Mouse (Mus musculus): ENCODE measurements at regions not wholly inside any gene's neighbourhood (a gene's known extent, or its start where the extent isn't known, plus 50 kb on each side); places are given as distances from the start of the nearest gene placed in this dataset.
A peak's percentile ranks its signal among the peaks of the same experiment; 100 is the strongest.

GRCm38 (mm10) chr8:103492914-103493517, 608.4 kb upstream of the Cdh5 start:
- TF ChIP-seq CTCF (IDR thresholded peaks at IDR 0.05; ENCODE audit: borderline replicate concordance, insufficient read depth, low read length), result no peak
- Histone ChIP-seq H3K4me1 (ENCODE audit: control insufficient read depth, insufficient read depth, low read length) (no peaks in the 10 kb centered on the region), H3K27ac (ENCODE audit: insufficient read depth, low read length) (peak overlapping the region; percentile 16; the same call in 1 of the 2 replicates), H3K4me3 (ENCODE audit: insufficient read depth, low read length) (no peak overlapping the region)

GRCm38 (mm10) chr8:103493932-103494493, 607.4 kb upstream of the Cdh5 start:
- H3K27ac ChIP-seq (ENCODE audit: insufficient read depth, low read length), result peak overlapping the region; percentile 36; the same call in 1 of the 2 replicates
- no peaks in the 10 kb centered on the region for H3K4me1 ChIP-seq (ENCODE audit: control insufficient read depth, insufficient read depth, low read length)
- TF ChIP-seq CTCF (IDR thresholded peaks at IDR 0.05; ENCODE audit: borderline replicate concordance, insufficient read depth, low read length) (no peak), POLR2A (IDR thresholded peaks at IDR 0.05; ENCODE audit: low read depth, low read length) (no peak)
- no peak overlapping the region for H3K4me3 ChIP-seq (ENCODE audit: insufficient read depth, low read length)

GRCm38 (mm10) chr8:103494670-103495069, 606.8 kb upstream of the Cdh5 start:
- no peak overlapping the region for H3K4me3 ChIP-seq (ENCODE audit: insufficient read depth, low read length)
- TF ChIP-seq POLR2A (IDR thresholded peaks at IDR 0.05; ENCODE audit: low read depth, low read length), result no peak
- no peak for TF ChIP-seq CTCF (IDR thresholded peaks at IDR 0.05; ENCODE audit: borderline replicate concordance, insufficient read depth, low read length)
- H3K27ac ChIP-seq (ENCODE audit: insufficient read depth, low read length), result no peak overlapping the region
- H3K4me1 ChIP-seq (ENCODE audit: control insufficient read depth, insufficient read depth, low read length), result no peaks in the 10 kb centered on the region

- H3K4me1 ChIP-seq (ENCODE audit: control insufficient read depth, insufficient read depth, low read length), result no peaks in the 10 kb centered on the region
- H3K27ac ChIP-seq (ENCODE audit: insufficient read depth, low read length), result no peak overlapping the region
- no peak for TF ChIP-seq POLR2A (IDR thresholded peaks at IDR 0.05; ENCODE audit: low read depth, low read length)
- TF ChIP-seq CTCF (IDR thresholded peaks at IDR 0.05; ENCODE audit: borderline replicate concordance, insufficient read depth, low read length), result no peak
- H3K4me3 ChIP-seq (ENCODE audit: insufficient read depth, low read length), result no peak overlapping the region
These were observed 600.1 kb upstream of the Cdh5 start for GRCm38 (mm10) chr8:103501328-103501727.

- Histone ChIP-seq H3K4me3 (ENCODE audit: insufficient read depth, low read length) (no peak overlapping the region), H3K4me1 (ENCODE audit: control insufficient read depth, insufficient read depth, low read length) (peaks cover 3% of the 10 kb centered on the region; the same call in 1 of the 2 replicates), H3K27ac (ENCODE audit: insufficient read depth, low read length) (no peak overlapping the region)
- TF ChIP-seq POLR2A (IDR thresholded peaks at IDR 0.05; ENCODE audit: low read depth, low read length), result no peak
- no peak for TF ChIP-seq CTCF (IDR thresholded peaks at IDR 0.05; ENCODE audit: borderline replicate concordance, insufficient read depth, low read length)
These were observed 598.2 kb upstream of the Cdh5 start for GRCm38 (mm10) chr8:103502991-103503767.

- peaks cover 3% of the 10 kb centered on the region; the same call in 1 of the 2 replicates for H3K4me1 ChIP-seq (ENCODE audit: control insufficient read depth, insufficient read depth, low read length)
- no peak overlapping the region for H3K27ac ChIP-seq (ENCODE audit: insufficient read depth, low read length)
- TF ChIP-seq POLR2A (IDR thresholded peaks at IDR 0.05; ENCODE audit: low read depth, low read length) (no peak), CTCF (IDR thresholded peaks at IDR 0.05; ENCODE audit: borderline replicate concordance, insufficient read depth, low read length) (no peak)
- no peak overlapping the region for H3K4me3 ChIP-seq (ENCODE audit: insufficient read depth, low read length)
These were observed 595.1 kb upstream of the Cdh5 start for GRCm38 (mm10) chr8:103506334-103506733.

- Histone ChIP-seq H3K4me1 (ENCODE audit: control insufficient read depth, insufficient read depth, low read length) (peaks cover 3% of the 10 kb centered on the region; the same call in 1 of the 2 replicates), H3K4me3 (ENCODE audit: insufficient read depth, low read length) (no peak overlapping the region), H3K27ac (ENCODE audit: insufficient read depth, low read length) (no peak overlapping the region)
- TF ChIP-seq CTCF (IDR thresholded peaks at IDR 0.05; ENCODE audit: borderline replicate concordance, insufficient read depth, low read length) (no peak), POLR2A (IDR thresholded peaks at IDR 0.05; ENCODE audit: low read depth, low read length) (no peak)
These were observed 594.4 kb upstream of the Cdh5 start for GRCm38 (mm10) chr8:103507068-103507467.

GRCm38 (mm10) chr8:103520141-103520866, 581.1 kb upstream of the Cdh5 start:
- H3K4me3 ChIP-seq (ENCODE audit: insufficient read depth, low read length), result no peak overlapping the region
- TF ChIP-seq CTCF (IDR thresholded peaks at IDR 0.05; ENCODE audit: borderline replicate concordance, insufficient read depth, low read length), result no peak
- TF ChIP-seq POLR2A (IDR thresholded peaks at IDR 0.05; ENCODE audit: low read depth, low read length), result no peak
- no peaks in the 10 kb centered on the region for H3K4me1 ChIP-seq (ENCODE audit: control insufficient read depth, insufficient read depth, low read length)
- no peak overlapping the region for H3K27ac ChIP-seq (ENCODE audit: insufficient read depth, low read length)

- Histone ChIP-seq H3K4me1 (ENCODE audit: control insufficient read depth, insufficient read depth, low read length) (no peaks in the 10 kb centered on the region), H3K27ac (ENCODE audit: insufficient read depth, low read length) (no peak overlapping the region), H3K4me3 (ENCODE audit: insufficient read depth, low read length) (no peak overlapping the region)
- no peak for TF ChIP-seq POLR2A (IDR thresholded peaks at IDR 0.05; ENCODE audit: low read depth, low read length)
- no peak for TF ChIP-seq CTCF (IDR thresholded peaks at IDR 0.05; ENCODE audit: borderline replicate concordance, insufficient read depth, low read length)
These were observed 570.5 kb upstream of the Cdh5 start for GRCm38 (mm10) chr8:103530903-103531302.
